Mouse (Mus musculus): Measurements from ENCODE around the gene Prr19.
A peak's percentile ranks its signal among the peaks of the same experiment; 100 is the strongest.
"Not testable (repeated sequence)": the region's sequence is repeated elsewhere in the genome, so short reads cannot be mapped to it uniquely, and the experiment has no call there.

Gene Prr19

DNA sequence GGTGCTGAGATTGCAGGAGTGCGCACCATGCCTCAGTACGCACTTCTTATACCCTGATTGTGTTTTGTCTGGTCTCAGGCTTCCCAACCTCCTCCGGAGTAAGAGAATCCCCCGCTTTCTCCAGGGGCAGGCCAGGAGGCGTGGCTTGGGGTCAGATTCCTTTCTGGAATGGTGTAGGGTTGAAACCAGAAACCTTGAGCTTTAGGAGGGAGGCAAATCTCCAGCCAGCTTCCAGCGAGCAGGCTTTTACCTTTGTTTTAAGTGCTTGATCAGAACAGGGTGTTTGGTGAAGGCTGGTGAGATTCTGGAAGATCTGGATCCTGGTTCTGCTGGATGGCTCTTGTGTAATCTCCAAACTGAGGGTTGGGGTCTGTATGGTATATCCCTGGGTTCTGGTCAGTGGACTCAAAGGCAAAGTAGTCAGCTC, 20.9 kb downstream of the Prr19 start:
- DNase-seq (ENCODE audit: low spot score) = peak; percentile 92

DNA sequence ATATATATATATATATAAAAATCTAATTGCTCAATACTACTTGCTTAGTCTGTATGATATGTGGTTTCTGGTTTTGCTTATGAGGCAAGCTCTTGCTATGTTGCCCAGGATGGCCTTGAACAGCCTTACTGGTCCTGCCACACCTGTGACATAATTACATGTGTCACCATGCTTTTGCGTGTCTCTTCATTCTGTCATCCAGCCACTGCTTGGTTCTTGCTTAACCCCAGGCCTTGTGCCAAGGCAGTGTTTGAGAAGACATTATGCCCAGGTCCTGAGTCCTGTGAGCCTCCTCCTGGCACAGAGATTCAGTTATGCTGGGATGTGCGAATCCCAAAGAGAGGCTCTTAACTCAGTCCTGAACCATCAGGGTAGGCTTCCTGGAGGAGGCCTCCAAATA, 22.0 kb downstream of the Prr19 start:
- DNase-seq (ENCODE audit: low spot score) = no peak

- not testable (repeated sequence) for DNase-seq (ENCODE audit: low spot score)
Measured at GRCm38 (mm10) chr7:25325431-25325830, 24.2 kb downstream of the Prr19 start.

DNA sequence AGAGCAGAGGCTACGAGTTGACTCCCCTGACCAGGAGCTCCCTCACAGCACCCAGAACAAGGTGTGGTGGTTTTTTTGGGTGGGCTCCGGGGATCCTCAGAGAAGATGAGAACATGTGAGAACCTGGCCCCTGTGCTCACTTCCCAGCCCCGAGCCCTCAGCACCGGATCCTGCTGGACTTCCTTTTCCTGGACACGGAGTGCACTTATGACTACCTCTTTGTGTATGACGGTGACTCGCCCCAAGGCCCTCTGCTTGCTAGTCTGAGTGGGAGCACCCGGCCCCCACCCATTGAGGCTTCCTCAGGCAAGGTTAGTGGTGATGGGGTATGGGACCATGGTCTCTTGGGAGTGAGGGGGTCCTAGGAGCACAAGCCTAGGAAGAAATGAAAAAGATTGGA, 25.0 kb downstream of the Prr19 start:
- DNase-seq (ENCODE audit: low spot score) = no peak

DNA sequence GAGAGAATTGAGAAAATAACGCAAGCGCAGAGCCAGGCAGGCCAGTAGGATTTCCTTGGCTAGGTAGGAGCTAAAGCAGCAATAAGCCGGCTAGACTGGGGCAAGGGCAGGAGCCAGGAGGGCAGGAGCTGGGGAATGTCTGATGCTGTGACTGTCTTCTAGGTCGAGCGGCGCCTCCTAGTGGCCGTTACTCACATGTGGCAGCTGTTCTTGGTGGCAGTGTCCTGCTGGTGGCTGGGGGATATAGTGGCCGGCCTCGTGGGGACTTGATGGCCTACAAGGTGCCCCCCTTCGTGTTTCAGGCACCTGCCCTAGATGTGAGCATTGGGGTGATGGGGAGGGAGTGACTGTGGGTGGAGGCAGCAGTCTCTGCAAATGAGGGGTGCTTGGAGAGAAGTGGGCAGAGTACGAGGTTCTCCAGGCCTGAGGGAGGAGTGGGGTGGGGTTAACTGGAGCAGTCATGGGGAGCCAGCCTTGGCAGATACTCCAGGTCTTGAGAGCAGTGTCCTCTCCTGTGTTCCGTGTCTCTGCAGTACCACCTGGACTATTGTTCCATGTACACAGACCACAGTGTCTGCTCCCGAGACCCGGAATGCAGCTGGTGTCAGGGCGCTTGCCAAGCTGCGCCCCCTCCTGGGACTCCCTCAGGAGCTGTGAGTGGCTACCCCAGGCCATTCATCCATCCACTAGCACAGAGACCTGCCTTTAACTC, 32.5 kb downstream of the Prr19 start:
- DNase-seq (ENCODE audit: low spot score) = peak; percentile 92

- no peak for DNase-seq (ENCODE audit: low spot score)
Measured at GRCm38 (mm10) chr7:25334472-25334871, 33.3 kb downstream of the Prr19 start.

- no peak for DNase-seq (ENCODE audit: low spot score)
Measured at GRCm38 (mm10) chr7:25339329-25339728, 38.1 kb downstream of the Prr19 start.

GRCm38 (mm10) chr7:25341000-25341784, 40.0 kb downstream of the Prr19 start:
- no peak for DNase-seq (ENCODE audit: low spot score)

GRCm38 (mm10) chr7:25348861-25349260, 47.6 kb downstream of the Prr19 start:
- DNase-seq (ENCODE audit: low spot score) = no peak

Measured in embryo, embryonic 10 days (tissue).